Mouse (Mus musculus) stomach, embryonic 14.5 days (tissue): ENCODE data around the gene Scamp3. TPM values are rescaled to one million over a fixed set of nuclear protein-coding genes. Genes with fewer than 3 reads are reported as not detected.
A peak's percentile ranks its signal among the peaks of the same experiment; 100 is the strongest.

Experiments
- ATAC-seq: fragments of 200-750 bp; cut with Nextera tagmentation; 2 replicates; pipeline ENCODE4 v1.8.0; 2017; ENCODE audit warnings: low read depth, moderate TSS enrichment; ENCODE audit not compliant: insufficient number of reproducible peaks, insufficient read depth, low FRiP score
- H3K27ac ChIP-seq: fragments of 300-500 bp; sonication (generic); 2 replicates; pipeline ENCODE4 v1.5.1; 2014; ENCODE audit warnings: mild to moderate bottlenecking, low read length, moderate library complexity, mixed read lengths
- H3K27me3 ChIP-seq: fragments of 300-500 bp; sonication (generic); 2 replicates; pipeline ENCODE4 v1.6.1; 2014; ENCODE audit warnings: low read length, control low read depth, mixed read lengths; ENCODE audit not compliant: control insufficient read depth, insufficient read depth
- H3K36me3 ChIP-seq: fragments of 300-500 bp; sonication (generic); 2 replicates; pipeline ENCODE4 v1.6.1; 2014; ENCODE audit warnings: mild to moderate bottlenecking, control low read depth, low read length, moderate library complexity, mixed read lengths; ENCODE audit not compliant: control insufficient read depth, insufficient read depth
- H3K4me1 ChIP-seq: fragments of 300-500 bp; sonication (generic); 2 replicates; pipeline ENCODE4 v1.6.1; 2014; ENCODE audit warnings: low read length, control low read depth, mixed read lengths; ENCODE audit not compliant: control insufficient read depth, insufficient read depth
- H3K4me2 ChIP-seq: fragments of 300-500 bp; sonication (generic); replicated peaks from 2 replicates; pipeline ENCODE4 v1.6.1; 2014; ENCODE audit warnings: low read depth, low read length, control low read depth
- H3K4me3 ChIP-seq: fragments of 300-500 bp; sonication (generic); 2 replicates; pipeline ENCODE4 v1.5.1; 2014; ENCODE audit warnings: low read depth, low read length, control low read depth
- H3K9ac ChIP-seq: fragments of 300-500 bp; sonication (generic); replicated peaks from 2 replicates; pipeline ENCODE4 v1.6.1; 2014; ENCODE audit warnings: low read depth, mild to moderate bottlenecking, control low read depth, low read length, moderate library complexity, mixed read lengths
- H3K9me3 ChIP-seq: fragments of 300-500 bp; sonication (generic); 2 replicates; pipeline ENCODE4 v1.6.1; 2016; ENCODE audit warnings: low read depth, low read length, control low read depth; ENCODE audit not compliant: control insufficient read depth
- WGBS: fragments of 180-500 bp; shearing (Covaris S2); extraction: QIAGEN DNeasy Blood & Tissue Kit; methylation state at CpG from one replicate; pipeline ENCODE4 v1.1.7; 2014; 5-methylcytosine and 5-hydroxymethylcytosine counted together
- polyA plus RNA-seq: library from polyadenylated mRNA; unstranded; fragments of >200 nt; fragmentation: Nextera tagmentation; extraction: Ambion mirVana; gene quantifications from 2 replicates; pipeline ENCODE4 v1.2.1, GENCODE M21; 2014

The Scamp3 gene
- polyA plus RNA-seq, 1 experiment from 2014 or later, result 92.9 TPM

DNA sequence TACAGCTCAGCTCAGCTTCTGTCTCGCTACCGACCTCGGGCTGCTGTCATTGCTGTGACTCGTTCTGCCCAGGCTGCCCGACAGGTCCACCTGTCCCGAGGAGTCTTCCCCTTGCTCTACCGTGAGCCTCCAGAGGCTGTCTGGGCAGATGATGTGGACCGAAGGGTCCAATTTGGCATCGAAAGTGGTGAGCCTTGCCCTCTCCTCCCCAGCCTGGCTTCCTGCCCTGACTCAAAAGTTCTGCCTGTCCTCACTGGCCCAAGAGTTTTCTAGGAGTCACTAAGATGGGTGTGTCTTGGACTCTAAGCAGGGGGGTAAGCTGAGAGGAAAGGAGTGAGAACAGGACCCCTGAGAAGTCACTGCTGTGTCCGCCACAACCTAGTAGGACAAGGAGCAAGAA lies 32.5 kb upstream of the Scamp3 start:
- no peak for ATAC-seq
- Histone ChIP-seq H3K27me3 (0 out of 2 replicates have a peak, but pooled peaks cover 5% of the 10 kb centered on the region), H3K9ac (no peak overlapping the region), H3K4me2 (no peak overlapping the region), H3K9me3 (no peaks in the 10 kb centered on the region), H3K27ac (no peak overlapping the region), H3K4me1 (no peaks in the 10 kb centered on the region), H3K4me3 (no peak overlapping the region), H3K36me3 (no peaks in the 10 kb centered on the region)
- 78% methylated on average over 10 of the region's 10 CpGs for WGBS

- Histone ChIP-seq H3K4me2 (no peak overlapping the region), H3K27me3 (0 out of 2 replicates have a peak, but pooled peaks cover 5% of the 10 kb centered on the region), H3K9ac (no peak overlapping the region), H3K4me3 (no peak overlapping the region), H3K27ac (no peak overlapping the region), H3K9me3 (no peaks in the 10 kb centered on the region), H3K4me1 (no peaks in the 10 kb centered on the region), H3K36me3 (no peaks in the 10 kb centered on the region)
- WGBS, result 56% methylated on average over 8 of the region's 8 CpGs
- no peak for ATAC-seq
These were observed 31.7 kb upstream of the Scamp3 start for GRCm38 (mm10) chr3:89145566-89145965.

GRCm38 (mm10) chr3:89147101-89147978 lies 29.9 kb upstream of the Scamp3 start:
- WGBS, result 22% methylated on average over 26 of the region's 26 CpGs
- Histone ChIP-seq H3K36me3 (no peaks in the 10 kb centered on the region), H3K27ac (no peak overlapping the region)

GRCm38 (mm10) chr3:89147979-89148311 lies 29.3 kb upstream of the Scamp3 start:
- no peak overlapping the region for H3K9ac ChIP-seq
- H3K4me2 ChIP-seq, result peak overlapping the region; percentile 30
- H3K4me3 ChIP-seq, result peak overlapping the region; percentile 3; the same call in 1 of the 2 replicates
- H3K9me3 ChIP-seq, result no peaks in the 10 kb centered on the region
- no peaks in the 10 kb centered on the region for H3K36me3 ChIP-seq
- ATAC-seq, result no peak
- H3K27ac ChIP-seq, result no peak overlapping the region
- 9% methylated on average over 15 of the region's 15 CpGs for WGBS
- H3K4me1 ChIP-seq, result no peaks in the 10 kb centered on the region
- H3K27me3 ChIP-seq, result peaks cover 5% of the 10 kb centered on the region; the same call in 1 of the 2 replicates

More at GRCm38 (mm10) chr3:89147101-89147978, 29.9 kb upstream of the Scamp3 start:
- no peaks in the 10 kb centered on the region for H3K9me3 ChIP-seq
- H3K4me1 ChIP-seq, result no peaks in the 10 kb centered on the region
- peak; percentile 89 for ATAC-seq
- no peak overlapping the region for H3K9ac ChIP-seq
- peak overlapping the region; percentile 3; the same call in 1 of the 2 replicates for H3K4me3 ChIP-seq
- peaks cover 5% of the 10 kb centered on the region; the same call in 1 of the 2 replicates for H3K27me3 ChIP-seq
- peak overlapping the region; percentile 30 for H3K4me2 ChIP-seq

DNA sequence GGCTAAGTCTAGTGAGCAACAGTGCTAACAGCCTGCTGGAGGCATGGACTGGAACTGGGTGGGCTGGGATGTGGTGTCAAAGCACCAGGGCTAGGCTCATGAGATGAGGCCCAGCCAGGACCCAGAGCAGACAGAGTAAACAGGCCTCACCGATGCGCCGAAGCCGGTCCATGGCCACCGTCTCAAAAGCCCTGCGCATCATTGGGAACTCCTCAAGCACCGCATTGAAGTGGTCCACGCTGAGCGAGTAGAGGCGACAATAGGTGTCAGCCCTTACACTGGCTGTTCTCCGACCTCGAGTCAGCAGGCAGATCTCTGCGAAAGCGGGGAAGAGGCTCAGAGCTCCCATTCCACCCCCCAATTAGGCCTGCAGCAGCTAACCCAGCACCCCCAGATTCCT lies 28.7 kb upstream of the Scamp3 start:
- no peak overlapping the region for H3K4me3 ChIP-seq
- no peaks in the 10 kb centered on the region for H3K36me3 ChIP-seq
- no peaks in the 10 kb centered on the region for H3K9me3 ChIP-seq
- no peak overlapping the region for H3K4me2 ChIP-seq
- H3K4me1 ChIP-seq, result no peaks in the 10 kb centered on the region
- no peak overlapping the region for H3K27ac ChIP-seq
- peaks cover 5% of the 10 kb centered on the region; the same call in 1 of the 2 replicates for H3K27me3 ChIP-seq
- no peak overlapping the region for H3K9ac ChIP-seq
- no peak for ATAC-seq
- 68% methylated on average over 14 of the region's 14 CpGs for WGBS

DNA sequence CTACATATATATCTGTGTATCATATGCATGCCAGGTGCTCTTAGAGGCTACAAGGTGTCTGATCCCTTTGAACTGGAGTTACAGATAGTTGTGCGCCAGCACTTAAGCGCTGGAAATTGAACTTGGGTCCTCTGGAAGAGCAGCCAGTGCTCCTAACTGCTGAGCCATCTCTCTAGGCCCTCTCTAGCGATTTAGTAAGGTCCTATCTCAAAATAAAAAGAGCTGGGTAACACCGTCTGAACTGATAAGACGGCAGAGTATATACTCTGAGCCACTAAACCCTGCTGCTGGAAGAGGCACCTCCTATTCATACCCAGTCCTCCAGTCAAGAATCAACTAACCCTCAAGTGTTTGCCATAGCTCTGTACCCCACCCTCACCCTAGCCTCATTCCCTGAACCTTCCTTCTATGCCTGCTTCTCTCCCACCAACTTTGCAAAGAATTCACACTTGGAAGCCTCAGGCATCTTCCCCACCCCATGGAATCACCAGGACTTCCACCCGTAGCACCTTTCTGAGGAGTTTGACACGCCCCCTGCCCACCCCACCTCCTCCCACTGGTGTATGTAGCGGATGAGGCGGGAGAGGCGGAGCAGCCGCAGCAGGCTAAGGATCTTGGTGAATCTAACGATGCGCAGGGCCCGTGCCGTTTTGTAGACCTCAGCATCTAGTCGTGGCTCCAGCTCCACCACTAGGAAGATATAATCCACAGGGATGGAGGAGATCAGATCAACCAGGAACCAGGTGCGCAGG lies 25.0 kb upstream of the Scamp3 start:
- no peak for ATAC-seq
- H3K27ac ChIP-seq, result no peak overlapping the region
- H3K27me3 ChIP-seq, result peaks cover 5% of the 10 kb centered on the region; the same call in 1 of the 2 replicates
- H3K36me3 ChIP-seq, result no peaks in the 10 kb centered on the region
- H3K9ac ChIP-seq, result no peak overlapping the region
- H3K4me3 ChIP-seq, result no peak overlapping the region
- no peak overlapping the region for H3K4me2 ChIP-seq
- no peaks in the 10 kb centered on the region for H3K9me3 ChIP-seq
- H3K4me1 ChIP-seq, result no peaks in the 10 kb centered on the region
- WGBS, result 44% methylated on average over 17 of the region's 17 CpGs

DNA sequence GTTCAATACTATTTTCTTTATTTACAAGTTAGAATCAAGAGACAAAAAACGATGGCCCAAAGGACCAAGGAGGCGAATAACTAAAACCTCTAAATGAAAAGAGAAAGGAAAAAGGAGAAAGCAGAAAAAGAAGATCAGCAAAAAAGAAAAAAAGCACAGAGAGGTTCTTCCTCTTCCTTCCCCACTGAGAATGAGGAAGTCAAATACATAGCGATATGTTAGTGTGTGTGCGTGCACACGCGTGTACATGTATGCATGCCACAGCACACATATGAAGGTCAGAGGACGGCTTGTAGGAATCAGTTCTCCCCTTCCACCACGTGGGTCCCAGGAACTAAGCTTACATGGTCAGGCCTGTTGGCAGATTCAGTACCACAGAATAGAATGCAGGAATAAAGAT lies 20.3 kb upstream of the Scamp3 start:
- Histone ChIP-seq H3K4me1 (0 out of 2 replicates have a peak, but pooled peaks cover 8% of the 10 kb centered on the region), H3K4me2 (no peak overlapping the region), H3K36me3 (no peaks in the 10 kb centered on the region), H3K27me3 (no peaks in the 10 kb centered on the region; the same call in 1 of the 2 replicates), H3K27ac (no peak overlapping the region), H3K9ac (no peak overlapping the region), H3K9me3 (no peaks in the 10 kb centered on the region), H3K4me3 (no peak overlapping the region)
- ATAC-seq, result no peak
- 89% methylated on average over 8 of the region's 8 CpGs for WGBS

DNA sequence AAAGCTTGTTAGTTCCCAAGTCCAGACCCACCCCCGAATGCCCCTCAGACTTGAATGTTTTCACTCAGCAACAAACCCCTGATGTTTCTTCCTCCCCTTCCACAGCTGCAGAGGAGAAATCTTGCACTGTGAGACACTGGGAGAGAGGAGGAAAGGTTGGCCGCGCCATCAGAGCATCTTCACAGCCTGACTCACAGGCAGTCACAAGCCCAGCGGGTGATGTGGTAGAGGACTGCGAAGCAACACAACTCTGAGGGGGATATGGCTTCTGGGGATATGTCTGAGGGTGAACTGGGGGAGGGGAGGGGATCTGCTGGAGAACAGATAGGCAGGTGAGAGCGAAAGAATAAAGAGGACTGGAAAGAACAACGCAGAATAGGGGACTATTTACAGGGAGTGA lies 18.6 kb upstream of the Scamp3 start:
- WGBS, result 17% methylated on average over 7 of the region's 7 CpGs
- no peak for ATAC-seq
- Histone ChIP-seq H3K36me3 (no peaks in the 10 kb centered on the region), H3K4me1 (0 out of 2 replicates have a peak, but pooled peaks cover 8% of the 10 kb centered on the region), H3K9ac (no peak overlapping the region), H3K4me3 (no peak overlapping the region), H3K27me3 (no peaks in the 10 kb centered on the region), H3K4me2 (no peak overlapping the region), H3K9me3 (no peaks in the 10 kb centered on the region), H3K27ac (no peak overlapping the region)
